Mouse (Mus musculus): ENCODE results near the gene Kdm8.

Gene Kdm8

GRCm38 (mm10) chr7:125462200-125462599 is 17.7 kb downstream of the Kdm8 start:
- DNase-seq (ENCODE audit: low read depth), result no peak

GRCm38 (mm10) chr7:125469937-125470336 is 25.5 kb downstream of the Kdm8 start:
- DNase-seq (ENCODE audit: low read depth), result peak; percentile 89

- no peak for DNase-seq (ENCODE audit: low read depth)
Measured at GRCm38 (mm10) chr7:125470901-125471300, 26.4 kb downstream of the Kdm8 start.

- peak; percentile 100 for DNase-seq (ENCODE audit: low read depth)
Measured at GRCm38 (mm10) chr7:125471991-125472741, 27.7 kb downstream of the Kdm8 start.

GRCm38 (mm10) chr7:125474535-125474934 is 30.1 kb downstream of the Kdm8 start:
- DNase-seq (ENCODE audit: low read depth), result no peak

GRCm38 (mm10) chr7:125475601-125476251 is 31.2 kb downstream of the Kdm8 start:
- no peak for DNase-seq (ENCODE audit: low read depth)

GRCm38 (mm10) chr7:125478391-125478984 is 34.0 kb downstream of the Kdm8 start:
- peak; percentile 31 for DNase-seq (ENCODE audit: low read depth)

- DNase-seq (ENCODE audit: low read depth), result no peak
Measured at GRCm38 (mm10) chr7:125480518-125480917, 36.0 kb downstream of the Kdm8 start.

GRCm38 (mm10) chr7:125482339-125482738 is 37.9 kb downstream of the Kdm8 start:
- peak; percentile 69 for DNase-seq (ENCODE audit: low read depth)

- peak; percentile 40 for DNase-seq (ENCODE audit: low read depth)
Measured at GRCm38 (mm10) chr7:125482886-125483285, 38.4 kb downstream of the Kdm8 start.

- no peak for DNase-seq (ENCODE audit: low read depth)
Measured at GRCm38 (mm10) chr7:125484791-125485190, 40.3 kb downstream of the Kdm8 start.

GRCm38 (mm10) chr7:125486121-125486630 is 41.7 kb downstream of the Kdm8 start:
- no peak for DNase-seq (ENCODE audit: low read depth)

GRCm38 (mm10) chr7:125487126-125487525 is 42.6 kb downstream of the Kdm8 start:
- no peak for DNase-seq (ENCODE audit: low read depth)

- DNase-seq (ENCODE audit: low read depth), result peak; percentile 58
Measured at GRCm38 (mm10) chr7:125488706-125489105, 44.2 kb downstream of the Kdm8 start.

- DNase-seq (ENCODE audit: low read depth), result no peak
Measured at GRCm38 (mm10) chr7:125489636-125490035, 45.2 kb downstream of the Kdm8 start.

GRCm38 (mm10) chr7:125490947-125491735 is 46.7 kb downstream of the Kdm8 start, which contains the start of gene Nsmce1:
TSS of gene Nsmce1 (minus strand) at chr7:125491596.
- peak; percentile 95 for DNase-seq (ENCODE audit: low read depth)

GRCm38 (mm10) chr7:125491760-125492159 is 47.3 kb downstream of the Kdm8 start:
- DNase-seq (ENCODE audit: low read depth), result no peak

- no peak for DNase-seq (ENCODE audit: low read depth)
Measured at GRCm38 (mm10) chr7:125492551-125492950, 48.1 kb downstream of the Kdm8 start.

GRCm38 (mm10) chr7:125495864-125496440 is 51.5 kb downstream of the Kdm8 start:
- DNase-seq (ENCODE audit: low read depth), result no peak

- no peak for DNase-seq (ENCODE audit: low read depth)
Measured at GRCm38 (mm10) chr7:125499927-125500868, 55.7 kb downstream of the Kdm8 start.
